Mouse (Mus musculus) adrenal gland, adult 8-10 months (tissue): ENCODE results near the gene C1ra. TPM values are rescaled to one million over a fixed set of nuclear protein-coding genes. Genes with fewer than 3 reads are reported as not detected.
"Not testable (repeated sequence)": the region's sequence is repeated elsewhere in the genome, so short reads cannot be mapped to it uniquely, and the experiment has no call there.

Experiments
- DNase-seq: peaks from one replicate; pipeline ENCODE4 v3.0.0; 2022
- total RNA-seq, 4 experiments: library from RNA; stranded (reverse); gene quantifications; 2 replicates each; pipeline ENCODE4 v1.2.4; 2022

Gene C1ra
- total RNA-seq, 4 experiments from 2014 or later, result 48.6 to 131 (median 88.7) TPM

- no peak for DNase-seq
Measured at GRCm38 (mm10) chr6:124545425-124545824, 33.2 kb downstream of the C1ra start.

- not testable (repeated sequence) for DNase-seq
Measured at GRCm38 (mm10) chr6:124547979-124548378, 35.8 kb downstream of the C1ra start.

- no peak for DNase-seq
Measured at GRCm38 (mm10) chr6:124549023-124549550, 36.9 kb downstream of the C1ra start.

- DNase-seq, result no peak
Measured at GRCm38 (mm10) chr6:124552766-124553165, 40.6 kb downstream of the C1ra start.

GRCm38 (mm10) chr6:124555956-124556355 is 43.8 kb downstream of the C1ra start:
- DNase-seq, result not testable (repeated sequence)

- DNase-seq, result not testable (repeated sequence)
Measured at GRCm38 (mm10) chr6:124561156-124561555, 49.0 kb downstream of the C1ra start.

GRCm38 (mm10) chr6:124561611-124562010 is 49.4 kb downstream of the C1ra start:
- DNase-seq, result not testable (repeated sequence)

GRCm38 (mm10) chr6:124570026-124570425 is 57.8 kb downstream of the C1ra start, which contains the start of gene C1rb:
C1rb (plus strand) TSS chr6:124570294.
- peak; percentile 49 for DNase-seq

Other genes starting within 250 kb of the C1ra start
- 1 to 10 TPM; 3.6 to 7.2 (median 5.0) TPM for gene Cd163, start 207.7 kb upstream of the C1ra start, total RNA-seq
- gene Pex5, start 97.3 kb upstream of the C1ra start, total RNA-seq, result 10 to 100 TPM; 62.0 to 95.7 (median 82.8) TPM
- gene Clstn3, start 47.6 kb upstream of the C1ra start, total RNA-seq, result 10 to 100 TPM; 55.0 to 89.1 (median 73.7) TPM
- gene C1rl, start 19.3 kb upstream of the C1ra start, total RNA-seq, result 10 to 100 TPM; 28.1 to 44.4 (median 34.4) TPM
- gene C1s1, start 30.0 kb downstream of the C1ra start, total RNA-seq, result 100 to 1,000 TPM in 1 of 4 experiments, 10 to 100 TPM in 3; 46.9 to 107 (median 72.7) TPM
- 10 to 100 TPM in 2 of 4 experiments, 1 to 10 TPM in 2; 5.9 to 19.1 (median 12.4) TPM for gene C1rb, start 57.9 kb downstream of the C1ra start, total RNA-seq
- gene C1s2, start 123.7 kb downstream of the C1ra start, total RNA-seq, result 1 to 10 TPM; 1.8 to 4.1 (median 3.0) TPM
- 100 to 1,000 TPM in 1 of 4 experiments, 10 to 100 TPM in 3; 75.1 to 111 (median 90.7) TPM for gene Lpcat3, start 150.6 kb downstream of the C1ra start, total RNA-seq
- 10 to 100 TPM; 81.9 to 100.0 (median 86.2) TPM for gene Emg1, start 199.8 kb downstream of the C1ra start, total RNA-seq
- 100 to 1,000 TPM; 255 to 303 (median 272) TPM for gene Phb2, start 199.9 kb downstream of the C1ra start, total RNA-seq
- gene Ptpn6, start 226.3 kb downstream of the C1ra start, total RNA-seq, result 10 to 100 TPM; 14.1 to 21.6 (median 15.0) TPM
- 100 to 1,000 TPM; 348 to 417 (median 368) TPM for gene Grcc10, start 229.0 kb downstream of the C1ra start, total RNA-seq
- gene Gm45234, start 243.6 kb downstream of the C1ra start, total RNA-seq, result not detected
- 100 to 1,000 TPM in 2 of 4 experiments, 10 to 100 TPM in 2; 68.7 to 111 (median 97.1) TPM for gene Atn1, start 244.1 kb downstream of the C1ra start, total RNA-seq